Mouse (Mus musculus): Measurements from ENCODE around the gene Serinc5. TPM values are rescaled to one million over a fixed set of nuclear protein-coding genes. Genes with fewer than 3 reads are reported as not detected.

The Serinc5 gene
- polyA plus RNA-seq, 1 experiment: 8.7 TPM

DNA sequence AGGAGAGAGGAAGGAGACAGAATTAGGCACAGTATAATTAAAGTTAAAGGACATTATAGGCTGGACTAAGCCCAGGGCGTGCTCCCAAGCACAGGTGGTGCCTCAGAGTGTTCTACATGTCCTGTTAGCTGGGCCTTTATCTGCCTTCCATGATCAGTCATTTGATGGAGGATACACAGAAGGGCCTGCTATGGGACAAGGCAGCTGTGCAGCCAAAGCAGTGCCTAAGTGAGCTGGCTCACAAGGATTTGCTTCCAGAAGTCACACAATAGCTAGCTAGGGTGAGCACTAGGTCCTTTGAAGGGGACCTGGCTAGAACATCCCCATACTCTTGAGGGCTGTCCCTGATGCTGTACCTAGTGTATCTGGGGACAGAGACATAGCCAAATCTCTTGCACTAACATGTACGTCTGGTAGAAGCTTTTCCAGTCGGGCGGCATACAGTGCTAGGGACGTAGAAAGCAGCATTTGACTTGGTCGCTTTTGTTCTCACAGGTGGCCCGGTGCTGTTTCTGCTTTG lies 94.2 kb downstream of the Serinc5 start:
- no peak for TF ChIP-seq GATA1 (IDR thresholded peaks at IDR 0.05; ENCODE audit: low read length)

DNA sequence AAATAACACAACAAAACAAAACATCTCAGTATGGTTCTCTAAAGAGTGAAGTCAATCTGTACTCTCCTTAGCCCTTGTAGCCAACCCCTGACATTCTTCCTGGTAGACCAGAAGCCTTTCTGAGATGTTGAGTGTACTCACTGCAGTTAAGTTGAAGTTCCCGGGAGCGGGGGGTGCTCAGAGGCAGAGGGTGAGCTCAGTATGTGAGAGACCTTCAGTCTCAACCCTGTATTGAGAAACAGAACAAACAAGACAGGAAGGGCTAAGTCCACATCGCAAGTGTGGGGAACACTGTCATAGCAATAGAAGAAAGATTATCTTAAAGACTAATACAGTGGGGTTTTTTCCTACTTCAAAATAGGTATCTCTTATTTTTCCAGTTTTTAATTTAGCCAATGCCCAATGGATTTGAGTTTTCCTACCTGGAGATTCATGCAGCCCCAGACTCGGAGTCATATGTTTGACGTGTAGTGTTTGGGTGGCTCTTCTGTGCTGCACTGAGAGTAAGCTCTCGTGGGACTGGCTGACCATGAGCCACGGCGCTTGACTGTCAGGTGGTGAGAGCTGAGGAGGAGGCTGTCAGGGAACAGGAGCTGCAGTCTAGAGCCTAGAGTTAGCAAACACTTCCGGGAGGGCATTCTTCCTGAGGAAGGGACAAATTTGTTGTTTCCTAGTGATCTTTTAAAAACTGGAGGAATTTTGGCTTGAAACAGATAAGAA lies 95.6 kb downstream of the Serinc5 start:
- TF ChIP-seq GATA1 (IDR thresholded peaks at IDR 0.05; ENCODE audit: low read length): no peak

DNA sequence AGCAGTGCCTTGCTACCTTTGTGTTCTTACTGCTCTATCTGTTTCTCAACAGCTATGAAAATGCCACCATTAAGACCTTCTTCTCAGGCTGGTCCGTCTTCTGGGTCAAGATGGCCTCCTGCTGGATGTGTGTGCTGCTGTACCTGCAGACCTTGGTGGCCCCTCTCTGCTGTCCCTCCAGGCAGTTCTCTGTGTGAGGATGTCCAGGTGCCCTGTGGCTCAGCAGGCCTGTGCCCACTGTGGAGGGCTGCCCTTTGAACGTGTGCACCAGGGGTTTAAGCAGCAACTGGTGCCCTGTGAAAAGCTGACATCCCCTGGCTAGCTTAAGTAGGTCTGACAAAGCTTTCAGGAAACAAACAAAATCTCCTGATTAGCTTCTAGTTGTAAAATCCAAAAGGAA lies 97.0 kb downstream of the Serinc5 start:
- TF ChIP-seq GATA1 (IDR thresholded peaks at IDR 0.05; ENCODE audit: low read length): no peak

DNA sequence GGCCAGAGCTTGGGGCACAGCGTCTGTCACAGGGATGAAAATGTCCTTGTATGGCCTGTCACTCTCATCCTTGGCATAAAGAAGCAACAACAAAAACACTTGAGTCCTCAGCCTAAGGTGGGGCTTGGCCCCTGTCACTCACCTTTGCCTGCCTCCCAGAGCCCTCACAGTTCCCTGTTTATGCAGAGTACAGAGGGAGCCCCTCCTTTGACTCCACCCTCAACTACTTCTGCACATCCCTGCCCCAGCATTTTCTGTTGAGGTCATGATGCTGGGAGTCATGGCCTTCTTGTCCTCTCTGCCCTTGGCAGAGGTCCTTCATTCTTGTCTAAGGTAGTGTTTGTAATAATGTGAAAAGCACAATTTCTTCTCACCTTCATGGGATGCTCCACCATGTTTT lies 97.6 kb downstream of the Serinc5 start:
- TF ChIP-seq GATA1 (IDR thresholded peaks at IDR 0.05; ENCODE audit: low read length): no peak

DNA sequence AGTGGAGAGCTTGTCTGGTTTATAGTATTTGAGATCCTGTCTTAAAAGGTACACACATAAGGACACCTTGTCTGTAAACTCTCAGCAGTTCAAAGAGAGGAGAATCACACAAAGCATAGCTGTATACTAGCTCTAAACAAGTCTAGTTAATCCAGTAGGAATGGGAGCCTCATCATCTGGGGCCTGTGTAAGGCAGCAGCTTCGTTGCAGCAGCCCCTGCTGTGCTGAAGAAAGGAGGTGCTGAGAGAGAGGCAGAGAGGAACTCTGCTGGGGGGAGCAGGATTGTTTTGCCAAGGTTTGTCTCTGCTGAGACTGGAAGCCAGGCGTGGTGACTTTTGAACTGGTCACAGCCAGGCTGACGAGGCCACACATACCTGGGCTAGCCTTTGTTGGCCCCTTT lies 98.6 kb downstream of the Serinc5 start:
- TF ChIP-seq GATA1 (IDR thresholded peaks at IDR 0.05; ENCODE audit: low read length): no peak

DNA sequence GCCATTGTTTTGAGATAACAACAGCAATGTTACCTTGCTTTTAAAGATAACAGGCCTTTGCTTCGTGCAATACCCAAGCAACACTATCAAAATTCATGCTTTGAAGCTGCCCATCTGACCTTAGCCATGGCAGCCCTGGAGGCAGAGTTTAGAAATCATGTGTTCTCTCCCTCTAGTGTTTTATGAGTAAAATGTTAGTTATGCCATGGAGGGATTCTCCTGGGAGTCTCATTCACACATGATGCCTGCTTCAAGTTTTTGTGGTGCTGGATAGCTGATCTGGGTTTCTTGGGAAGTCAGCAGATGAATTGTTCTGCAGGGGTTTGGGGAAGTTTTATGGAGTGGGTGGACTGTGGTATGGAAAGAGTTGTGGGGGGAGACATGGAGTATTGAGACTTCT lies 99.5 kb downstream of the Serinc5 start:
- no peak for TF ChIP-seq GATA1 (IDR thresholded peaks at IDR 0.05; ENCODE audit: low read length)

DNA sequence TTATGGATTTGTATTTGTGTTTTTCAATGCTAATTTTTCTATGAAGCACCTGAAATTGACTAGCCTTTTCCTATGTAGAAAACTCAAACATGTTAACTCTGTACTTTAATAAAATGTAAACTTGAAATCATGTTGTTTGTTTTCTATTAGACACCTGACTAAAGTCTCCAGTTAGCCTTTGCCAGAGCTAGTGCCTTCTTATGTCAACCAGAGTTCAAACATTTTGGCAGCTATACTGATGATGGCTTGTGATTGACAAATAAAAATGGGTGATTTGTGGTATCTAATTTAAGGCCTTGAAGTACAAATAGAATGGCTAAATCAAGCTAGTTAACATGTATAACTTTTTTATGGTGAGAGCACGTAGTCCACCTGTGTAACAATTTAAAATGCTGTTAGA lies 100.9 kb downstream of the Serinc5 start:
- no peak for TF ChIP-seq GATA1 (IDR thresholded peaks at IDR 0.05; ENCODE audit: low read length)

DNA sequence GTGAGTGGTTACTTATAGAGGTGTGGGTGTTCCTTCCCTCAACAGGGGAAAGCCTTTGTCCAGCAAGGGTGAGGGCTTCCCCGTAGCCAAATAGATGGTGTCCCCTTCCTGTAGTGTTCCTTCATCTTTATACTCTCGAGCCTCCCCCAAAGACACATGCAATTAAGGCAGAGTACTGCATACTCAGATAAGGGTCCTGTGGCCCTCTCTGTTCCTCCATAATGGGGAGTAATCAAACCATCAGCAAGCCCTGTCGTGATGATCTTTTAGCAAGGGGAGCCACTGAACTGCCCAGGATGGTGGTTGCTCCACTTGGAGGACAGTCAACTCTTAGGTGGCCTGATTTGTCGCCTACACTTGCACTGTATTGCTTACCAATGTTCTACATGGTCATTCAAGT lies 101.7 kb downstream of the Serinc5 start:
- TF ChIP-seq GATA1 (IDR thresholded peaks at IDR 0.05; ENCODE audit: low read length): no peak

DNA sequence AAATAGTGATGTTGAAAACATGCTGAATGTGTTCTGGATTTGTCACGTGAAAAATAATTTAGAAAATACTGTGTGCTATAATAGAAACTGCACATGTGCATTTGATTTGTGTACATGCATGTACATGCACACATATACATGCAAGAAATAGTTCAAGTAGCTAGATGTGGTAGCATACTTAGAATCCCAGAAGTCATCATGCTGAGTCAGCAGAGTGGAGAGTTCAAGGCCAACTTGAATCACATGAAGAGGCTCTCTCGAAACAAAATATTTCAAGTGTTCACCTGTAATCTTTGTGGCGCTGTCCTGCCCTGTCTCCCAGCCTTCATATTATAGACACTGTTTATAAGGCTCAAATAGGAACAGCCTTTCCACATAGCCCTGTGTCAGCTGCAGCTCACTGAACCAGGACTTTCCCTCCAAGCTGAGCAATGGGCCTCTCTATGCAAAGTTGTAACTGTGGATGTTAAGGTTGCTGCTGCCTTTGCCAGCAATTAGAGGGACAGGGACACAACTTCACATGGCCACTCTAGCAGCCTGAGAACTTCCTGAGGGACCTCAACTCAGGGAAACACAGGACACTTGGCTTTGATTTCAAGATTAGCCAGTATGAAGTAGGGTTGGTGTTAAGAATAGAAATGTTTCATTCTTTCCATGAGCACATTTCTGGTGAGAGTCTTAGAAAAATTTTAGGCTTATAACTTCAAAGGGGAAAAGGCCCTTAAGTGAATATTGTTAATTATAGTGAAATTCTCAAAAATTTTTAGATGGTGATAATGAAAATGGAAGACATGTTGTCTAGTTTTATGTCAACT lies 107.2 kb downstream of the Serinc5 start:
- no peak for TF ChIP-seq GATA1 (IDR thresholded peaks at IDR 0.05; ENCODE audit: low read length)

DNA sequence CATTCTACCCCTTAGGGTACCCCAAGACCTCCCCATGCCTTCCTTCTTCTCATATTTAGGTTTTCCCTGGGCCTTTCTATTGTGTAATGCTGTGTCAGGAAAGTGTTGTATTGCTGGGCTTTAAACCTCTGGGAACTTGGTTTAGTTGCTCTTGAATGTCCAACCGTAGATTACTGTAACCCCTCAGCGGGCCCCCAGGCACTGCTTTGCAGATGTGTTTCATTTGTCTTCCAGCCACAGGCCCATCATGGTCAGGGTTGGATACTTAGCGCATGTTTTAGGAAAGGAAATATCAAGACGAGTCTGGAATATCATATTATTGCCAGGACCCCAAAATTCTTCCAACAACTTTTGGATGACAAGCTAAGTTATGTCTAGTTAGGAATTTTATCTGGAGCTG lies 110.1 kb downstream of the Serinc5 start:
- no peak for TF ChIP-seq GATA1 (IDR thresholded peaks at IDR 0.05; ENCODE audit: low read length)

DNA sequence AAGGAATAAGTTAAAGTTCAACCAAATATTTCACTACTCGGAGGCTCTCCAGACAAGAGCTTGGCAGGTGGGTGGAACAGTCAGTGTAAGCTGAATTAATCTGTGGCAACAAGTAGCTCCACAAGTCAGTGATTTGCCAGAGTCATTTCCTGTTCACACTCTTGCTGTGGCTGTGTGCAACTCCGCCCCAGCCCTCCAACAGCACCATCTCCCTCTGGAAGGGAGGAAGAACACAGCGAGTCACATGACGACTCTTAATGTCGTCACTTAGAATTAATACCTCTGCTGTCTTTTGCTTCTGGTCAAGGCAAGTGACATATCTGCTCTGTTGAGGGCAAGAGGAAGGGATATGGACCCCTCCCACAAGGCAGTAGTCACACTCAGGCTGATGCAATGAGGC lies 111.5 kb downstream of the Serinc5 start:
- TF ChIP-seq GATA1 (IDR thresholded peaks at IDR 0.05; ENCODE audit: low read length): no peak

DNA sequence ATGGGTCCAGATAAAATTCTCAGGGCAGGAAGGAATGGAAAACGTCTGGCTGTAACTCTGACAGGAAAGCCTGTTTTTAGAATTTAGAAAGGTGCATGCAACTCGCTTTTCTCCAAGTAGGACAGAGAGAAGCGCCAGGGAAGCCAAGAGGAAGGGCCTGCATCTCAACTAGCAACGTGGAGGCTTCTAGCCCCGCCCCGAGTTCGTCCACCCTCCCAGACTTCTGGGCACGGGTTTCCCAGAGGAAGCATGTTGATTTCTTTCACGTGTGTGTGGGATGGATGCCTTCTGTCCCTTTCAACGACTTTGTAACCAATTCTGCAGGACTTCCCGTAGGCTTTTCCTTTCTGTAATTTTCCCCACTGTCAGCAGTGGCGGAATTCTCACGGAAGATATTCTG lies 118.9 kb downstream of the Serinc5 start:
- TF ChIP-seq GATA1 (IDR thresholded peaks at IDR 0.05; ENCODE audit: low read length): no peak

DNA sequence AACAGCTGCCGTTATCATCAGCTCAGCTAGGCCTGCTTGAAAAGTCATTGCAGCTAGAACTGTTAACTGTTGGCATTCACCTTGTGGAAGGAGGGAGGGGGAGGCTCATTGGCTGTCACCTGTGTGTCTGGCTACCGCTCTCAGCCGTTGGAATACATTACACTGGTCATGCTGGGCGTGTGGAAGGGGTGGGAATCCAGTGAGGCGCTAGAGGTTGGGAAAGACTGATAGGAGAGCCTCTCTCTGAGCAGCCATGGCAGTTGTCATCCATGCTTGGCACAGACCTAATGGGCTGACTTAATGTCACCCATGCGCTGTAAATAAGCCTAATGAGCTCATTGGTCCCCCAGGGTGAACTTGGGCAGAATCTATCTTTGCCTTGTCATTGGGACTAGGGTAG lies 120.9 kb downstream of the Serinc5 start:
- TF ChIP-seq GATA1 (IDR thresholded peaks at IDR 0.05; ENCODE audit: low read length): no peak

DNA sequence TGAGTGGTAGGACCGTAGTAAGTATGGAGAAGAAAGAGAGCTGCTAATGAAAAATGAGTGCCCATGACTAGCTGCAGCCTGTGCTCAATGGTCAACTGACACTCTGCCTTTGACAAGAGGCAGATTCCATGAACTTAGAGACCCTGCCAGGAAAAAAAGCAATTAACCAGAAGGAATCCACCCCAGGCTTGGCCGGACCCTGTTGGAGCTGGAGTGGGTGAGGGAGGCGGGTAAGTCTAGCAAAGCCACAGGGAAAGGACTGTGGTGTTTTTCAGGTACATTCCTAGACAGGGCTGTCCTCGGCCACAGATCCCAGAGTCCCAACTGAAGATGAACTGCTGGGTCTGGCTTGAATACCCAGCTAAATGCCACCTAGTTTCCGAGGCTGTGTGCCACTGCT lies 121.9 kb downstream of the Serinc5 start:
- no peak for TF ChIP-seq GATA1 (IDR thresholded peaks at IDR 0.05; ENCODE audit: low read length)

DNA sequence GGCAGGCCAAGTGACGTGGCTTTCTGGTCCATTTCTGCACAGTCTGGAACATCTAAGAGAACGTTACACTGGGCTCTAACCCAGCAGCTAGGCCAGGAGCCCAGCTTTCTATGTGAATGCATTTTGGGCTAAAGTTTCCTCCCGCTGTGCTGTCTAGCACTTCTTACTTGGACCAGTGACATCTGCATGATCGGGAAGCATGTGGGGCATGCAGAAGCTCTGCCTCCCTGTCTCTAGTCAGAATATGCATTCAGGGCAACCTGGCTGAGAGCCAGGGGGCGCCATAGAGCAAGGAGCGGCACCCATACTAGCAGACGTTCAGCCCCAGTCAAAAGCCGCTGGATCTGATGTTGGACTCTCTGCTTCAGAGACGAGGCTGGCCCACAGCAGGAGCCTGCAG lies 122.4 kb downstream of the Serinc5 start:
- TF ChIP-seq GATA1 (IDR thresholded peaks at IDR 0.05; ENCODE audit: low read length): no peak

DNA sequence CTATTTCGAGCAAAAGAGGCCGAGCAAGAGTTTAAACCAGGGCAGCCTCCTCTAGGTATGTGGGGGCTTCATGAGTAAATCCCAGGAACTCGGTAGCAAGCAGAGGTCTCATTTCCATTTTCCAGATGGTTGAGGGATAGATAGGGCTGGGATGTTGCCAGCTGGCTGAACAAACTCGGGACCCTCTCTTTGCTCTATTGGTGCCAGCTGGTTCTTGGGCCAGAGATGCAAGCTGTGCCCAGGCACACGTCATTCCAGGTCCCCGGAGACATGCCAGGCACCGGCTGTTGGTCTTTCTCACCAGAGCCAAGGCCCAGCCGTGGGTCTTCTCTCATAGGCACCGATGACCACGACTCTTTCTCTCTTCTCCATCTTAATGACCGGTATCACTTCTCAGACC lies 122.8 kb downstream of the Serinc5 start:
- TF ChIP-seq GATA1 (IDR thresholded peaks at IDR 0.05; ENCODE audit: low read length): no peak

DNA sequence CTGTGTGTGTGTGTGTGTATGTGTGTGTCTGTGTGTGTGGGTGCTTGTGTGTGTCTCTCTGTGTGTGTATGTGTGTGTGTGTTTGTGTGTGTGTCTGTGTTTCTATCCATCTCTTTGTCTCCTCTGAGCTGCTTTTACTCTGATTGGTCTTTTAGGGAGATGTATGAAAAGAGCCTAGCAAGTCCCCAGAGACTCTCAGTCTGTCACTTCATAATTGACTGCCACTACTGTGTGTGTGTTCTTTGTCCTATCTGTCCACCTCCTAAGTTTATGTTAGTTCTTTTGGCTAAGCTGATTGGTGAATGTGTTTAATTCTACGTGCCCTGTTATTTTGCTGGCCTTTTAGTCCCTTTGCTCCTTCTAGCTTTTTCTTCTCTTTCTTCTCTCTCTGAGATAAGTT lies 124.8 kb downstream of the Serinc5 start:
- no peak for TF ChIP-seq GATA1 (IDR thresholded peaks at IDR 0.05; ENCODE audit: low read length)
